Mouse (Mus musculus) intestine, embryonic 14.5 days (tissue): ENCODE data around the gene Nhej1. TPM values are rescaled to one million over a fixed set of nuclear protein-coding genes. Genes with fewer than 3 reads are reported as not detected.

Experiments
- ATAC-seq: fragments of 200-750 bp; cut with Nextera tagmentation; replicated peaks from 2 replicates; pipeline ENCODE4 v1.8.0; 2017; ENCODE audit warnings: low read depth, moderate number of reproducible peaks, moderate TSS enrichment, moderate library complexity; ENCODE audit not compliant: low FRiP score, low TSS enrichment
- DNase-seq: peaks from one replicate; pipeline ENCODE4 v3.0.0-alpha.2; 2018; ENCODE audit warnings: low spot score
- H3K27ac ChIP-seq: fragments of 300-500 bp; sonication (generic); 2 replicates; pipeline ENCODE4 v1.5.1; 2014; ENCODE audit warnings: low read depth, mild to moderate bottlenecking, control low read depth
- H3K27me3 ChIP-seq: fragments of 300-500 bp; sonication (generic); replicated peaks from 2 replicates; pipeline ENCODE4 v1.6.1; 2014; ENCODE audit warnings: low read length, control low read depth; ENCODE audit not compliant: control insufficient read depth, insufficient read depth
- H3K36me3 ChIP-seq: fragments of 300-500 bp; sonication (generic); 2 replicates; pipeline ENCODE4 v1.6.1; 2014; ENCODE audit warnings: low read length, control low read depth; ENCODE audit not compliant: control insufficient read depth, insufficient read depth
- H3K4me1 ChIP-seq: fragments of 300-500 bp; sonication (generic); replicated peaks from 2 replicates; pipeline ENCODE4 v1.6.1; 2014; ENCODE audit warnings: low read length, control low read depth, mixed read lengths; ENCODE audit not compliant: control insufficient read depth, insufficient read depth
- H3K4me2 ChIP-seq: fragments of 300-500 bp; sonication (generic); 2 replicates; pipeline ENCODE4 v1.6.1; 2014; ENCODE audit warnings: low read length
- H3K4me3 ChIP-seq: fragments of 300-500 bp; sonication (generic); 2 replicates; pipeline ENCODE4 v1.5.1; 2014; ENCODE audit warnings: low read depth, low read length, control low read depth, mixed read lengths
- H3K9ac ChIP-seq: fragments of 300-500 bp; sonication (generic); 2 replicates; pipeline ENCODE4 v1.6.1; 2014; ENCODE audit warnings: mild to moderate bottlenecking, low read length
- H3K9me3 ChIP-seq: fragments of 300-500 bp; sonication (generic); 2 replicates; pipeline ENCODE4 v1.6.1; 2016; ENCODE audit warnings: low read length, control low read depth; ENCODE audit not compliant: control insufficient read depth
- WGBS: fragments of 180-500 bp; shearing (Covaris S2); extraction: QIAGEN DNeasy Blood & Tissue Kit; methylation state at CpG from one replicate; pipeline ENCODE4 v1.1.7; 2014; 5-methylcytosine and 5-hydroxymethylcytosine counted together
- polyA plus RNA-seq: library from polyadenylated mRNA; unstranded; fragments of >200 nt; fragmentation: Nextera tagmentation; extraction: Ambion mirVana; gene quantifications from 2 replicates; pipeline ENCODE4 v1.2.1, GENCODE M21; 2014

Nhej1 gene
- polyA plus RNA-seq, 1 experiment from 2014 or later, result 8.3 TPM

- H3K4me1 ChIP-seq, result peaks cover 10% of the 10 kb centered on the region
- no peak overlapping the region for H3K4me3 ChIP-seq
- no peak overlapping the region for H3K9ac ChIP-seq
- no peaks in the 10 kb centered on the region for H3K9me3 ChIP-seq
- no peak overlapping the region for H3K4me2 ChIP-seq
- no peaks in the 10 kb centered on the region for H3K36me3 ChIP-seq
- no peak overlapping the region for H3K27ac ChIP-seq
- ATAC-seq (no peak), DNase-seq (no peak)
- H3K27me3 ChIP-seq, result no peaks in the 10 kb centered on the region
- 43% methylated on average over 2 of the region's 2 CpGs for WGBS
Observed at GRCm38 (mm10) chr1:75010203-75010602, 114.8 kb downstream of the Nhej1 start.

DNA sequence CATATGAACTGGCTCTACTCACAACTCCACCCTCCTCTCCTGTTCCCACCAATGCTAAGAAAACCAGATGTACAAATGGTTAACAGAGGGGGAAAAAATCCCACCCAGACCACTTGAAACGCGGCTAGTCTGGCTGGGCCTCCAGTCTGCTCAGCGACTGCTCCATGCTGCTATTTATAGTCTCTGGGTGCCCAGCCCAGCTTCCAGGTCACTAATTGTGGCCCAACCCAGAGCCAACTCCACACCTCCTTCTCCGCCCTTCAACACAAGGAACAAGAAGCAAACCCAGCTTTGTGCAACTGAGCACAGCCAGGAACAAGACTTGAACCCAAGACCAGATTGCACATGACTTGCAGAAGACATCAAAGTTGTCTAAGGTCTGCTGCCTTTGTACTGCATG, 119.0 kb downstream of the Nhej1 start:
- no peaks in the 10 kb centered on the region for H3K9me3 ChIP-seq
- WGBS, result 28% methylated on average over 4 of the region's 4 CpGs
- peaks cover 4% of the 10 kb centered on the region; the same call in 1 of the 2 replicates for H3K4me1 ChIP-seq
- no peak overlapping the region for H3K9ac ChIP-seq
- no peaks in the 10 kb centered on the region for H3K36me3 ChIP-seq
- H3K27ac ChIP-seq, result no peak overlapping the region
- DNase-seq (no peak), ATAC-seq (no peak)
- no peak overlapping the region for H3K4me3 ChIP-seq
- H3K4me2 ChIP-seq, result no peak overlapping the region
- H3K27me3 ChIP-seq, result no peaks in the 10 kb centered on the region

DNA sequence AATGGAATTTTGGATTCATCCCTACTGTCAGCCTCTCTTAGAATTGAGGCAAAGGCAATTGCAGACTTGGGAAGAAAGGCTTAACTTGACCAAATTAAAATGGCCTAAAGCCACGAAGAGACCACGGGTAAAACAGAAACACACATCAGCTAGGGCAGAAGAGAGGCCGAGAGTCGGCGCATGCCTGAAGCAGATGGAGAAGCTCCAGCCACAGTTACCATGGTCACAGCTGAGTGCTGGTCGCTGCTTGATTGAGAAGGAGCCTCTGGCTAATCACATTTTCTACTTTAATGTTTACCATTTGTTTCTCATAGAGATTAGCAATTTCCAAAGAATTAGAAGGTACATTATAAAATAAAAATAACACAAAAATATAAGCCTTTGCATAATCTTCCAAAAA, 123.8 kb downstream of the Nhej1 start:
- H3K4me3 ChIP-seq, result no peak overlapping the region
- H3K27ac ChIP-seq, result no peak overlapping the region
- no peaks in the 10 kb centered on the region for H3K27me3 ChIP-seq
- peaks cover 4% of the 10 kb centered on the region; the same call in 1 of the 2 replicates for H3K4me1 ChIP-seq
- no peaks in the 10 kb centered on the region for H3K9me3 ChIP-seq
- no peak overlapping the region for H3K4me2 ChIP-seq
- ATAC-seq, result no peak
- H3K9ac ChIP-seq, result no peak overlapping the region
- DNase-seq, result no peak
- no peaks in the 10 kb centered on the region for H3K36me3 ChIP-seq
- WGBS, result 62% methylated on average over 6 of the region's 6 CpGs

- WGBS, result 3% methylated on average over 1 of the region's 1 CpGs
- DNase-seq, result peak; percentile 80
Observed at GRCm38 (mm10) chr1:75000496-75000895, 124.5 kb downstream of the Nhej1 start.

GRCm38 (mm10) chr1:74999173-74999572, 125.8 kb downstream of the Nhej1 start:
- WGBS, result 60% methylated on average over 5 of the region's 5 CpGs
- H3K27me3 ChIP-seq, result no peaks in the 10 kb centered on the region
- no peaks in the 10 kb centered on the region for H3K4me1 ChIP-seq
- H3K27ac ChIP-seq, result no peak overlapping the region
- no peaks in the 10 kb centered on the region for H3K9me3 ChIP-seq
- no peak overlapping the region for H3K9ac ChIP-seq
- DNase-seq, result no peak
- ATAC-seq, result no peak
- H3K4me3 ChIP-seq, result no peak overlapping the region
- H3K36me3 ChIP-seq, result no peaks in the 10 kb centered on the region
- H3K4me2 ChIP-seq, result no peak overlapping the region

More at GRCm38 (mm10) chr1:75000496-75000895, 124.5 kb downstream of the Nhej1 start:
- Histone ChIP-seq H3K4me1 (no peaks in the 10 kb centered on the region), H3K9ac (no peak overlapping the region), H3K36me3 (no peaks in the 10 kb centered on the region), H3K4me2 (no peak overlapping the region), H3K27me3 (no peaks in the 10 kb centered on the region), H3K27ac (no peak overlapping the region), H3K9me3 (no peaks in the 10 kb centered on the region), H3K4me3 (no peak overlapping the region)
- ATAC-seq, result no peak

DNA sequence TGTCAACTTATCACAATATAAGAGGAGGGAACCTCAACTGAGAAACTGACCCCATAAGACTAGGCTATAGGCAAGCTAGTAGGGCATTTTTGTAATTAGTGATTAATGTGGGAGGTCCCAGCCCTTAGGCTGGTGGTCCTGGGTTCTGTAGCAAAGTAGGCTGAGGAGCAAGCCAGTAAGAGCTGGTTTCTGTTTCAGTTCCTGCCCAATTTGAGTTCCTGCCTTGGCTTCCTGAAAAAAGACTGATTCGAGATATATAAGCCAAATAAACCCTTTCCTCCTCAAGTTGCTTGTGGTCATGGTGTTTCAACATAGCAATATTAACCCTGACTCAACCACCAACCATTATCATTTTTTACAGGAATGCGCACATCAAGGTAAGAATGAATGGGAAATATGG, 127.8 kb downstream of the Nhej1 start:
- Histone ChIP-seq H3K4me3 (no peak overlapping the region), H3K27me3 (no peaks in the 10 kb centered on the region), H3K4me1 (no peaks in the 10 kb centered on the region), H3K9ac (no peak overlapping the region), H3K36me3 (no peaks in the 10 kb centered on the region), H3K4me2 (no peak overlapping the region), H3K27ac (no peak overlapping the region), H3K9me3 (no peaks in the 10 kb centered on the region)
- ATAC-seq (no peak), DNase-seq (no peak)
- 81% methylated on average over 2 of the region's 2 CpGs for WGBS

DNA sequence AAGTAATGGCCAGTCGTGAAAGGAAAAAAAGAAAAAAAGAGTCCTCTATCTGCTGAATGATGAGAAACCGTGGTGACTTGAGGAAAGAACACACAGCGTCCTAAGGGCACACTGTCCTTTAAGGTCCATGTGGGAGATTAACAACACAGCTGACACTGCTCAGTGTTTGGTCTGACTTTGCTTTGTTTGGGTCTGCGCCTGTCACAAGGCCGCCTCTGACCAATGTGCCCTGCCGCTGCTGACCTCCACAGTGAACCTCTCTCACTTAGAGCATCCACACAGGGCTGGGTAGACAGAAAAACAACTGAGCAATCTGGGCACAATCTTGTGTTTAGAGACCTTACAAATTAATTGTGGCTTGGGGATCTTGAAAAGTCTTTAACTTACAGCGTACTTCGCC, 148.0 kb downstream of the Nhej1 start:
- H3K4me2 ChIP-seq, result no peak overlapping the region
- 66% methylated on average over 8 of the region's 8 CpGs for WGBS
- no peaks in the 10 kb centered on the region for H3K9me3 ChIP-seq
- no peak overlapping the region for H3K27ac ChIP-seq
- no peak overlapping the region for H3K4me3 ChIP-seq
- H3K4me1 ChIP-seq, result no peaks in the 10 kb centered on the region; the same call in 1 of the 2 replicates
- DNase-seq (no peak), ATAC-seq (no peak)
- H3K9ac ChIP-seq, result no peak overlapping the region
- no peaks in the 10 kb centered on the region for H3K36me3 ChIP-seq
- H3K27me3 ChIP-seq, result no peaks in the 10 kb centered on the region

- Histone ChIP-seq H3K4me2 (no peak overlapping the region), H3K9ac (no peak overlapping the region), H3K36me3 (no peaks in the 10 kb centered on the region), H3K27ac (no peak overlapping the region), H3K9me3 (no peaks in the 10 kb centered on the region), H3K4me1 (no peaks in the 10 kb centered on the region; the same call in 1 of the 2 replicates), H3K4me3 (no peak overlapping the region), H3K27me3 (no peaks in the 10 kb centered on the region)
- DNase-seq, result no peak
- 88% methylated on average over 1 of the region's 1 CpGs for WGBS
- ATAC-seq, result no peak
Observed at GRCm38 (mm10) chr1:74975936-74976335, 149.1 kb downstream of the Nhej1 start.

DNA sequence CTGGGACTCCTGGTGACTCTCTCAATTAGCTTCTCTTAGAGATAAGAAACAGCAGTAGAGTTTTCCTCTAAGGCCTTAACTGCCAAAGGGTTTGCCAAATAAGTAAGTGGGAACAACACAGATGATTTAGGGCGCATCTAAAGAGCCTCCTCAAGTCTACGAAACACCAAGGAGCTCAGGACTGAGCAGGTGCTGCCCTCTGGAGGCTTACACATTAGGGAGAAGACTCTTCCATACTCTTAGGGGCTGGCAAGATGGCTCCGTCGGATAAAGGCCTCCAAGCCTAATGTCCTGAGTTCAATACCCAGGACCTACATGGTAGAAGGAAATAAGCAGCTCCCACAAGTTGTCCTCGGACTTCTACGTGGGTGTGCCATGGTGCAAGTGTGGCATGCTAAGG, 151.4 kb downstream of the Nhej1 start:
- 85% methylated on average over 6 of the region's 6 CpGs for WGBS
- H3K4me2 ChIP-seq, result no peak overlapping the region
- no peak for ATAC-seq
- H3K4me3 ChIP-seq, result no peak overlapping the region
- no peak for DNase-seq
- H3K36me3 ChIP-seq, result no peaks in the 10 kb centered on the region
- H3K27me3 ChIP-seq, result no peaks in the 10 kb centered on the region
- H3K4me1 ChIP-seq, result peaks cover 1% of the 10 kb centered on the region; the same call in 1 of the 2 replicates
- no peak overlapping the region for H3K9ac ChIP-seq
- H3K9me3 ChIP-seq, result no peaks in the 10 kb centered on the region
- no peak overlapping the region for H3K27ac ChIP-seq
